Mouse (Mus musculus) myocyte (in vitro differentiated cells): Measurements from ENCODE around the gene 1110032F04Rik.

Experiments
- CEBPB ChIP-seq: IDR thresholded peaks from 2 replicates; pipeline ENCODE4 v1.6.1; 2011; ENCODE audit warnings: mild to moderate bottlenecking, moderate library complexity; ENCODE audit not compliant: poor library complexity, insufficient read depth, severe bottlenecking
- MAX ChIP-seq: IDR thresholded peaks from one replicate; pipeline ENCODE4 v1.6.1; 2011; ENCODE audit warnings: low read depth, mild to moderate bottlenecking, control low read depth
- MYOD1 ChIP-seq, 3 experiments: IDR thresholded peaks; one replicate each; pipeline ENCODE4 v1.6.1; 2011; ENCODE audit warnings: control low read depth in 2 of 3, low read depth in 2 of 3, mild to moderate bottlenecking in 2 of 3, moderate library complexity in 1 of 3; ENCODE audit not compliant: insufficient read length in 2 of 3, control insufficient read depth in 1 of 3
- MYOG ChIP-seq, 3 experiments: IDR thresholded peaks; one replicate each; pipeline ENCODE4 v1.6.1; 2011; ENCODE audit warnings: control low read depth in 2 of 3, low read depth in 2 of 3, mild to moderate bottlenecking in 2 of 3; ENCODE audit not compliant: insufficient read length in 2 of 3, control insufficient read depth in 1 of 3, insufficient read depth in 1 of 3
- POLR2A ChIP-seq: IDR thresholded peaks from one replicate; pipeline ENCODE4 v1.6.1; 2011; ENCODE audit warnings: low read depth, mild to moderate bottlenecking, control low read depth, moderate library complexity; ENCODE audit not compliant: insufficient read length
- TCF12 ChIP-seq: IDR thresholded peaks from one replicate; pipeline ENCODE4 v1.6.1; 2011; ENCODE audit warnings: mild to moderate bottlenecking, control low read depth; ENCODE audit not compliant: poor library complexity, insufficient read depth, severe bottlenecking
- USF1 ChIP-seq: IDR thresholded peaks from one replicate; pipeline ENCODE4 v1.6.1; 2011; ENCODE audit warnings: low read depth, mild to moderate bottlenecking, control low read depth, moderate library complexity

GRCm38 (mm10) chr3:68848323-68848722 lies 21.1 kb upstream of the 1110032F04Rik start:
- no peak for TF ChIP-seq TCF12
- TF ChIP-seq POLR2A = no peak
- no peak for TF ChIP-seq MAX
- no peak for TF ChIP-seq USF1
- TF ChIP-seq MYOG (IDR thresholded peaks at IDR 0.05; ENCODE audit: control insufficient read depth in 1 of 3, insufficient read depth in 1 of 3, insufficient read length in 2 of 3, low read depth in 2 of 3) = no peak
- TF ChIP-seq CEBPB = no peak
- TF ChIP-seq MYOD1 (IDR thresholded peaks at IDR 0.05; ENCODE audit: control insufficient read depth in 1 of 3, insufficient read length in 2 of 3, low read depth in 2 of 3) = no peak
